Mouse (Mus musculus) common myeloid progenitor, adult 5-6 weeks (primary cell): Measurements from ENCODE around the gene Ociad1. TPM values are rescaled to one million over a fixed set of nuclear protein-coding genes. Genes with fewer than 3 reads are reported as not detected.

Experiments
- ATAC-seq: replicated peaks from 2 replicates; pipeline ENCODE4 v1.8.0; 2016; ENCODE audit warnings: low read depth, mild to moderate bottlenecking, moderate TSS enrichment, inconsistent platforms; ENCODE audit not compliant: poor library complexity, severe bottlenecking
- total RNA-seq: library from RNA; stranded (forward); fragments of 200-1000, 187-1606 nt; gene quantifications from 2 replicates; pipeline ENCODE4 v1.2.3, GENCODE M21; 2017

Ociad1 gene
- 209 and 247 TPM in 2 replicates for total RNA-seq

GRCm38 (mm10) chr5:73292502-73293457, at the start of gene Ociad1:
TSS of gene Ociad1 (plus strand) at chr5:73292784.
- peak; percentile 94 for ATAC-seq

GRCm38 (mm10) chr5:73244403-73244802, 48.2 kb upstream of the Ociad1 start:
- no peak for ATAC-seq

- ATAC-seq: no peak
Measured at GRCm38 (mm10) chr5:73246414-73246813, 46.2 kb upstream of the Ociad1 start.

GRCm38 (mm10) chr5:73248211-73248610, 44.4 kb upstream of the Ociad1 start:
- ATAC-seq: no peak

GRCm38 (mm10) chr5:73249341-73249740, 43.2 kb upstream of the Ociad1 start:
- no peak for ATAC-seq

GRCm38 (mm10) chr5:73252739-73253138, 39.8 kb upstream of the Ociad1 start:
- no peak for ATAC-seq

GRCm38 (mm10) chr5:73254660-73255059, 37.9 kb upstream of the Ociad1 start:
- no peak for ATAC-seq

- ATAC-seq: no peak
Measured at GRCm38 (mm10) chr5:73255321-73256251, 37.0 kb upstream of the Ociad1 start.

- ATAC-seq: peak; percentile 88
Measured at GRCm38 (mm10) chr5:73256352-73257065, 36.1 kb upstream of the Ociad1 start, which contains the start of gene Fryl. TSS of gene Fryl (minus strand) at chr5:73256619.

GRCm38 (mm10) chr5:73257096-73257495, 35.5 kb upstream of the Ociad1 start:
- ATAC-seq: peak; percentile 12

- ATAC-seq: no peak
Measured at GRCm38 (mm10) chr5:73257723-73258122, 34.9 kb upstream of the Ociad1 start.

GRCm38 (mm10) chr5:73264122-73264521, 28.5 kb upstream of the Ociad1 start:
- ATAC-seq: no peak

GRCm38 (mm10) chr5:73265460-73265859, 27.1 kb upstream of the Ociad1 start:
- 0 out of 2 replicates have a peak, but pooled peaks have one; percentile 25 for ATAC-seq

- no peak for ATAC-seq
Measured at GRCm38 (mm10) chr5:73268636-73269213, 23.9 kb upstream of the Ociad1 start.

- ATAC-seq: no peak
Measured at GRCm38 (mm10) chr5:73270612-73271011, 22.0 kb upstream of the Ociad1 start.

GRCm38 (mm10) chr5:73273171-73273570, 19.4 kb upstream of the Ociad1 start:
- no peak for ATAC-seq

- ATAC-seq: no peak
Measured at GRCm38 (mm10) chr5:73274941-73275340, 17.6 kb upstream of the Ociad1 start.

GRCm38 (mm10) chr5:73279190-73279589, 13.4 kb upstream of the Ociad1 start:
- ATAC-seq: no peak

GRCm38 (mm10) chr5:73279732-73280566, 12.6 kb upstream of the Ociad1 start:
- ATAC-seq: no peak
